Mouse (Mus musculus) heart, embryonic 12.5 days (tissue): Measurements from ENCODE around the gene Hormad1. TPM values are rescaled to one million over a fixed set of nuclear protein-coding genes. Genes with fewer than 3 reads are reported as not detected.
"Not testable (repeated sequence)": the region's sequence is repeated elsewhere in the genome, so short reads cannot be mapped to it uniquely, and the experiment has no call there.

ENCODE experiments used
- ATAC-seq: fragments of 200-750 bp; cut with Nextera tagmentation; 2 replicates; pipeline ENCODE4 v1.8.0; 2017; ENCODE audit warnings: moderate TSS enrichment, moderate library complexity; ENCODE audit not compliant: insufficient number of reproducible peaks, low FRiP score
- H3K27ac ChIP-seq: fragments of 300-500 bp; sonication (generic); 2 replicates; pipeline ENCODE4 v1.5.1; 2016; ENCODE audit warnings: mild to moderate bottlenecking, moderate library complexity; ENCODE audit not compliant: poor library complexity, severe bottlenecking
- H3K27me3 ChIP-seq: fragments of 300-500 bp; sonication (generic); replicated peaks from 2 replicates; pipeline ENCODE4 v1.6.1; 2016; ENCODE audit warnings: mild to moderate bottlenecking, moderate library complexity
- H3K36me3 ChIP-seq: fragments of 300-500 bp; sonication (generic); 2 replicates; pipeline ENCODE4 v1.6.1; 2016; ENCODE audit warnings: mild to moderate bottlenecking, moderate library complexity
- H3K4me1 ChIP-seq: fragments of 300-500 bp; sonication (generic); replicated peaks from 2 replicates; pipeline ENCODE4 v1.6.1; 2016; ENCODE audit warnings: mild to moderate bottlenecking
- H3K4me2 ChIP-seq: fragments of 300-500 bp; sonication (generic); 2 replicates; pipeline ENCODE4 v1.6.1; 2016; ENCODE audit warnings: mild to moderate bottlenecking, moderate library complexity
- H3K4me3 ChIP-seq: fragments of 300-500 bp; sonication (generic); 2 replicates; pipeline ENCODE4 v1.5.1; 2016; ENCODE audit warnings: mild to moderate bottlenecking
- H3K9ac ChIP-seq: fragments of 300-500 bp; sonication (generic); 2 replicates; pipeline ENCODE4 v1.6.1; 2016; ENCODE audit warnings: mild to moderate bottlenecking, moderate library complexity
- H3K9me3 ChIP-seq: fragments of 300-500 bp; sonication (generic); replicated peaks from 2 replicates; pipeline ENCODE4 v1.6.1; 2016; ENCODE audit warnings: mild to moderate bottlenecking, moderate library complexity
- WGBS: fragments of 180-500 bp; shearing (Covaris S2); methylation state at CpG from one replicate; pipeline ENCODE4 v1.1.7; 2016; 5-methylcytosine and 5-hydroxymethylcytosine counted together
- polyA plus RNA-seq: library from polyadenylated mRNA; unstranded; fragments of >200 nt; fragmentation: Nextera tagmentation; extraction: Ambion mirVana; gene quantifications from 2 replicates; pipeline ENCODE4 v1.2.1, GENCODE M21; 2016

Gene Hormad1
- polyA plus RNA-seq, 1 experiment from 2014 or later: not detected

GRCm38 (mm10) chr3:95622421-95622820 lies 62.9 kb downstream of the Hormad1 start:
- not testable (repeated sequence) for H3K9ac ChIP-seq, H3K27ac ChIP-seq, H3K9me3 ChIP-seq, H3K4me3 ChIP-seq, H3K4me1 ChIP-seq, H3K27me3 ChIP-seq, H3K4me2 ChIP-seq, ATAC-seq
- 89% methylated on average over 20 of the region's 20 CpGs for WGBS
- peaks cover 24% of the 10 kb centered on the region for H3K36me3 ChIP-seq

- ATAC-seq: no peak
- Histone ChIP-seq H3K9ac (no peak overlapping the region), H3K27ac (no peak overlapping the region), H3K4me3 (no peak overlapping the region), H3K27me3 (no peaks in the 10 kb centered on the region), H3K4me1 (peaks cover 10% of the 10 kb centered on the region), H3K36me3 (peaks cover 27% of the 10 kb centered on the region), H3K9me3 (no peaks in the 10 kb centered on the region), H3K4me2 (no peak overlapping the region)
- 85% methylated on average over 2 of the region's 2 CpGs for WGBS
Measured at GRCm38 (mm10) chr3:95623551-95623950, 64.1 kb downstream of the Hormad1 start.

- H3K27me3 ChIP-seq, H3K9me3 ChIP-seq, ATAC-seq, H3K9ac ChIP-seq, H3K4me1 ChIP-seq: not testable (repeated sequence)
- Histone ChIP-seq H3K36me3 (peaks cover 31% of the 10 kb centered on the region), H3K4me2 (peak overlapping the region; percentile 65), H3K4me3 (peak overlapping the region; percentile 70; the same call in 1 of the 2 replicates), H3K27ac (peak overlapping the region; percentile 72)
- 69% methylated on average over 5 of the region's 5 CpGs for whole genome bisulfite sequencing
Measured at GRCm38 (mm10) chr3:95623991-95624515, 64.6 kb downstream of the Hormad1 start.

DNA sequence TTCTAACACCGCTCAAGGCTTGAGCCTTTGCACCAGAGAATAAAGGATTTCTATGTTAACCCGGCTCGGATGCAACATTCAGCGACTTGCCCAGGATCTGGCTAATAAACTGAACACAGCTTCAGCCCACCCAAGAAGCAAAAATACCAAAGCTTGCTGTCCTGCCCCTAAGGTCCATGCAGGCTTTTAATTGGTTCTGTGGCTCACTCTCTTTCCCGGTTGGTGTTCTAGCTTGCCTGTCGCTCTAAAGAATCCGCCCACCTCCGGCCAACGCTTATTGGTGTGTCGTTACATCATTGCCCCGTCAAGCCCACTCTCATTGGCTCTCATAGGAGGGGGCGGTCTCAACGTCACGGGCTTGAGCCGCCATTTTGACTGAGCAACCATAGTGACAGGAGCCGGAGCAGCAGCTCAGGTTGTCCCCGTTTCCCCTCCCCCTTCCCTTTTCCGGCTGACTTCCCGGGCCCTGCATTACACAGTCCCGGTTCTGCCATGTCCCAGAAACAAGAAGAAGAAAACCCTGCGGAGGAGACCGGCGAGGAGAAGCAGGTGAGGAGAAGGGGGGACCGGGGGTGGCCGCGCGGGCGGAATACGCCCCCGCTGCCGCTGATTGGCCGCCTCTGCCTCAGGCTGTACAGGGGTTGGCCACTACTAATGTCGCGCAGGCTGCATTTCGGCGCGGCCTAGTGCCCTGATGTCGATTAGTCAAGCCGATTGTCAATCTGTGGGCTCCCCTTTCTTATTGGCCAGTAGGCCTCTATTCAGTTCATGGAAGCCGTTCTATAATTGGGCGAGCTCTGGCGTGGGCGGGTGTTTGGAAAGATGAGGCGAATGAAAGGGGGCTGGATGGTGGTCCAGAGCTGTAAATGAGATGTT lies 65.4 kb downstream of the Hormad1 start, which contains the start of gene Ensa:
Ensa (plus strand) TSS at position 366 of the 876 bp plus-strand sequence.
- Histone ChIP-seq H3K4me3 (peak within 1 kb of the TSS; percentile 70), H3K9ac (peak within 1 kb of the TSS; percentile 74), H3K36me3 (peaks cover 39% of the 10 kb centered on the region), H3K27ac (peak within 1 kb of the TSS; percentile 75), H3K4me1 (peaks cover 10% of the 10 kb centered on the region), H3K4me2 (peak within 1 kb of the TSS; percentile 86), H3K27me3 (no peaks in the 10 kb centered on the region), H3K9me3 (no peaks in the 10 kb centered on the region)
- peak; percentile 99 for ATAC-seq
- under 1% methylated on average over 44 of the region's 44 CpGs for WGBS

- H3K9me3 ChIP-seq: no peaks in the 10 kb centered on the region
- no peak overlapping the region for H3K27ac ChIP-seq
- WGBS: 78% methylated on average over 5 of the region's 5 CpGs
- no peaks in the 10 kb centered on the region for H3K27me3 ChIP-seq
- peaks cover 14% of the 10 kb centered on the region for H3K4me1 ChIP-seq
- no peak for ATAC-seq
- peaks cover 56% of the 10 kb centered on the region for H3K36me3 ChIP-seq
- no peak overlapping the region for H3K4me2 ChIP-seq
- no peak overlapping the region for H3K9ac ChIP-seq
- H3K4me3 ChIP-seq: no peak overlapping the region
Measured at GRCm38 (mm10) chr3:95627763-95628162, 68.3 kb downstream of the Hormad1 start.

- Histone ChIP-seq H3K4me2 (no peak overlapping the region), H3K9ac (no peak overlapping the region), H3K36me3 (peaks cover 69% of the 10 kb centered on the region), H3K27me3 (no peaks in the 10 kb centered on the region), H3K4me1 (peaks cover 14% of the 10 kb centered on the region), H3K27ac (no peak overlapping the region), H3K9me3 (no peaks in the 10 kb centered on the region), H3K4me3 (no peak overlapping the region)
- 71% methylated on average over 4 of the region's 4 CpGs for WGBS
- no peak for ATAC-seq
Measured at GRCm38 (mm10) chr3:95629755-95630154, 70.3 kb downstream of the Hormad1 start.

- WGBS: 75% methylated on average over 3 of the region's 3 CpGs
- ATAC-seq: no peak
- Histone ChIP-seq H3K27ac (no peak overlapping the region), H3K9me3 (no peaks in the 10 kb centered on the region), H3K36me3 (peaks cover 80% of the 10 kb centered on the region), H3K27me3 (no peaks in the 10 kb centered on the region), H3K4me1 (peaks cover 10% of the 10 kb centered on the region), H3K4me3 (no peak overlapping the region), H3K9ac (no peak overlapping the region), H3K4me2 (no peak overlapping the region)
Measured at GRCm38 (mm10) chr3:95630856-95631255, 71.4 kb downstream of the Hormad1 start.

DNA sequence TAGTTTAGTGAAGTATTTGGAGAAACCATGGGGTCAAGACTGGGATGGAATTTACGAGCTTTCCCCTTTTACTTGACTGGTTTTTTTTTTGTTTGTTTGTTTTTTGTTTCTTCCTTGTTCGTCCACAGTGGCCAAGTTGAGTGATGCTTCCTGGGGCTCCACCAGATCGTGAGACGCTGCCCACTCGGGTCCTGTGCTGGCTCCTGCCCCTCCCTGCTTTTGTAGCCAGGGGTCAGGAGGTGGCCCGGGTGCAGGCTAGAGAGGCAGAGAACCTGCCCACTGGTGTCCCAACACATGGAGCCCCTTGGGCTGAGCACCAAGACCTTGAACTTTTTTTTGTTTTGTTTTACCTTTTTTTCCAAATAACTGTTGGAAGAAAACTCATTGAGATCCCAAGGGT lies 71.8 kb downstream of the Hormad1 start:
- 75% methylated on average over 6 of the region's 6 CpGs for WGBS
- no peaks in the 10 kb centered on the region for H3K27me3 ChIP-seq

GRCm38 (mm10) chr3:95632648-95633588 lies 73.4 kb downstream of the Hormad1 start:
- no peak for ATAC-seq
- Histone ChIP-seq H3K9me3 (no peaks in the 10 kb centered on the region), H3K9ac (0 out of 2 replicates have a peak overlapping the region, but pooled peaks have one; percentile 4), H3K27ac (peak overlapping the region; percentile 10; the same call in 1 of the 2 replicates), H3K27me3 (no peaks in the 10 kb centered on the region), H3K36me3 (peaks cover 82% of the 10 kb centered on the region), H3K4me2 (no peak overlapping the region), H3K4me1 (0 out of 2 replicates have a peak, but pooled peaks cover 7% of the 10 kb centered on the region), H3K4me3 (no peak overlapping the region)
- 65% methylated on average over 12 of the region's 12 CpGs for WGBS

More for the DNA sequence above, 71.8 kb downstream of the Hormad1 start:
- H3K36me3 ChIP-seq: peaks cover 83% of the 10 kb centered on the region
- ATAC-seq: no peak
- H3K27ac ChIP-seq: no peak overlapping the region
- no peak overlapping the region for H3K4me2 ChIP-seq
- peaks cover 8% of the 10 kb centered on the region for H3K4me1 ChIP-seq
- no peak overlapping the region for H3K4me3 ChIP-seq
- H3K9me3 ChIP-seq: no peaks in the 10 kb centered on the region
- no peak overlapping the region for H3K9ac ChIP-seq

GRCm38 (mm10) chr3:95635636-95636035 lies 76.2 kb downstream of the Hormad1 start:
- H3K9me3 ChIP-seq: no peaks in the 10 kb centered on the region
- ATAC-seq: no peak
- H3K4me1 ChIP-seq: 0 out of 2 replicates have a peak, but pooled peaks cover 7% of the 10 kb centered on the region
- 66% methylated on average over 4 of the region's 4 CpGs for WGBS
- no peak overlapping the region for H3K4me2 ChIP-seq
- H3K27ac ChIP-seq: no peak overlapping the region
- no peak overlapping the region for H3K9ac ChIP-seq
- peaks cover 78% of the 10 kb centered on the region for H3K36me3 ChIP-seq
- no peak overlapping the region for H3K4me3 ChIP-seq
- no peaks in the 10 kb centered on the region for H3K27me3 ChIP-seq
